Mouse (Mus musculus): ENCODE measurements around the gene Gm13287. TPM values are rescaled to one million over a fixed set of nuclear protein-coding genes. Genes with fewer than 3 reads are reported as not detected.
"Not testable (repeated sequence)": the region's sequence is repeated elsewhere in the genome, so short reads cannot be mapped to it uniquely, and the experiment has no call there.

Gm13287 gene
- polyA plus RNA-seq, 1 experiment from 2014 or later = not detected

GRCm38 (mm10) chr4:88761776-88762175, 41.3 kb upstream of the Gm13287 start:
- not testable (repeated sequence) for DNase-seq (ENCODE audit: low spot score); H3K27me3 ChIP-seq (ENCODE audit: control insufficient read depth, insufficient read depth, low read length); H3K9ac ChIP-seq (replicated peaks; ENCODE audit: low read length); H3K27ac ChIP-seq (replicated peaks; ENCODE audit: low read depth, low read length); ATAC-seq (replicated peaks; ENCODE audit: insufficient number of reproducible peaks, low FRiP score, low TSS enrichment, low read depth); H3K36me3 ChIP-seq (replicated peaks; ENCODE audit: control insufficient read depth, insufficient read depth, low read depth, low read length); H3K4me3 ChIP-seq (ENCODE audit: low read depth, low read length); H3K4me1 ChIP-seq (ENCODE audit: control insufficient read depth, insufficient read depth, low read length); H3K4me2 ChIP-seq (ENCODE audit: low read depth, low read length); H3K9me3 ChIP-seq (replicated peaks; ENCODE audit: control insufficient read depth, low read length)
- 74% methylated on average over 6 of the region's 8 CpGs for whole genome bisulfite sequencing

GRCm38 (mm10) chr4:88762341-88762740, 40.7 kb upstream of the Gm13287 start:
- not testable (repeated sequence) for H3K4me1 ChIP-seq (ENCODE audit: control insufficient read depth, insufficient read depth, low read length); H3K4me3 ChIP-seq (ENCODE audit: low read depth, low read length); H3K27me3 ChIP-seq (ENCODE audit: control insufficient read depth, insufficient read depth, low read length); H3K36me3 ChIP-seq (replicated peaks; ENCODE audit: control insufficient read depth, insufficient read depth, low read depth, low read length); DNase-seq (ENCODE audit: low spot score); H3K9ac ChIP-seq (replicated peaks; ENCODE audit: low read length); H3K4me2 ChIP-seq (ENCODE audit: low read depth, low read length); H3K9me3 ChIP-seq (replicated peaks; ENCODE audit: control insufficient read depth, low read length); H3K27ac ChIP-seq (replicated peaks; ENCODE audit: low read depth, low read length); ATAC-seq (replicated peaks; ENCODE audit: insufficient number of reproducible peaks, low FRiP score, low TSS enrichment, low read depth)
- WGBS = 60% methylated on average over 7 of the region's 9 CpGs

- not testable (repeated sequence) for H3K9me3 ChIP-seq (replicated peaks; ENCODE audit: control insufficient read depth, low read length); H3K36me3 ChIP-seq (replicated peaks; ENCODE audit: control insufficient read depth, insufficient read depth, low read depth, low read length); H3K9ac ChIP-seq (replicated peaks; ENCODE audit: low read length); H3K27me3 ChIP-seq (ENCODE audit: control insufficient read depth, insufficient read depth, low read length); ATAC-seq (replicated peaks; ENCODE audit: insufficient number of reproducible peaks, low FRiP score, low TSS enrichment, low read depth); H3K27ac ChIP-seq (replicated peaks; ENCODE audit: low read depth, low read length); H3K4me1 ChIP-seq (ENCODE audit: control insufficient read depth, insufficient read depth, low read length)
- DNase-seq (ENCODE audit: low spot score) = peak; percentile 71
- Histone ChIP-seq H3K4me2 (ENCODE audit: low read depth, low read length) (peak overlapping the region; percentile 38), H3K4me3 (ENCODE audit: low read depth, low read length) (peak overlapping the region; percentile 25)
- 4% methylated on average over 26 of the region's 42 CpGs for WGBS
Measured at GRCm38 (mm10) chr4:88763384-88764018, 39.6 kb upstream of the Gm13287 start.

GRCm38 (mm10) chr4:88773534-88773933, 29.5 kb upstream of the Gm13287 start, which contains the start of gene Gm13290:
Gm13290 (plus strand) TSS chr4:88773834.
- not testable (repeated sequence) for H3K27ac ChIP-seq (replicated peaks; ENCODE audit: low read depth, low read length); H3K9ac ChIP-seq (replicated peaks; ENCODE audit: low read length); H3K4me3 ChIP-seq (ENCODE audit: low read depth, low read length); H3K36me3 ChIP-seq (replicated peaks; ENCODE audit: control insufficient read depth, insufficient read depth, low read depth, low read length); DNase-seq (ENCODE audit: low spot score); ATAC-seq (replicated peaks; ENCODE audit: insufficient number of reproducible peaks, low FRiP score, low TSS enrichment, low read depth); H3K4me1 ChIP-seq (ENCODE audit: control insufficient read depth, insufficient read depth, low read length); H3K4me2 ChIP-seq (ENCODE audit: low read depth, low read length); H3K9me3 ChIP-seq (replicated peaks; ENCODE audit: control insufficient read depth, low read length); H3K27me3 ChIP-seq (ENCODE audit: control insufficient read depth, insufficient read depth, low read length)
- no CpG with 5 or more reads among the region's 32 CpGs for WGBS

- not testable (repeated sequence) for DNase-seq (ENCODE audit: low spot score); H3K9ac ChIP-seq (replicated peaks; ENCODE audit: low read length); H3K4me3 ChIP-seq (ENCODE audit: low read depth, low read length); H3K9me3 ChIP-seq (replicated peaks; ENCODE audit: control insufficient read depth, low read length); H3K27me3 ChIP-seq (ENCODE audit: control insufficient read depth, insufficient read depth, low read length); H3K4me1 ChIP-seq (ENCODE audit: control insufficient read depth, insufficient read depth, low read length); ATAC-seq (replicated peaks; ENCODE audit: insufficient number of reproducible peaks, low FRiP score, low TSS enrichment, low read depth); H3K36me3 ChIP-seq (replicated peaks; ENCODE audit: control insufficient read depth, insufficient read depth, low read depth, low read length); H3K27ac ChIP-seq (replicated peaks; ENCODE audit: low read depth, low read length); H3K4me2 ChIP-seq (ENCODE audit: low read depth, low read length)
- no CpG with 5 or more reads among the region's 29 CpGs for WGBS
Measured at GRCm38 (mm10) chr4:88776622-88777021, 26.4 kb upstream of the Gm13287 start, which contains the start of gene Gm13289. Gm13289 (plus strand) TSS chr4:88776922.

GRCm38 (mm10) chr4:88779550-88779949, 23.5 kb upstream of the Gm13287 start, which contains the start of gene Gm13272:
Gm13272 (plus strand) TSS chr4:88779850.
- not testable (repeated sequence) for ATAC-seq (replicated peaks; ENCODE audit: insufficient number of reproducible peaks, low FRiP score, low TSS enrichment, low read depth); H3K36me3 ChIP-seq (replicated peaks; ENCODE audit: control insufficient read depth, insufficient read depth, low read depth, low read length); H3K27me3 ChIP-seq (ENCODE audit: control insufficient read depth, insufficient read depth, low read length); H3K9me3 ChIP-seq (replicated peaks; ENCODE audit: control insufficient read depth, low read length); H3K27ac ChIP-seq (replicated peaks; ENCODE audit: low read depth, low read length); H3K4me1 ChIP-seq (ENCODE audit: control insufficient read depth, insufficient read depth, low read length); H3K4me3 ChIP-seq (ENCODE audit: low read depth, low read length); H3K4me2 ChIP-seq (ENCODE audit: low read depth, low read length); H3K9ac ChIP-seq (replicated peaks; ENCODE audit: low read length); DNase-seq (ENCODE audit: low spot score)
- WGBS = no CpG with 5 or more reads among the region's 29 CpGs

GRCm38 (mm10) chr4:88780320-88780719, 22.7 kb upstream of the Gm13287 start:
- not testable (repeated sequence) for H3K36me3 ChIP-seq (replicated peaks; ENCODE audit: control insufficient read depth, insufficient read depth, low read depth, low read length); H3K9ac ChIP-seq (replicated peaks; ENCODE audit: low read length); H3K4me1 ChIP-seq (ENCODE audit: control insufficient read depth, insufficient read depth, low read length); H3K27ac ChIP-seq (replicated peaks; ENCODE audit: low read depth, low read length); ATAC-seq (replicated peaks; ENCODE audit: insufficient number of reproducible peaks, low FRiP score, low TSS enrichment, low read depth); H3K4me2 ChIP-seq (ENCODE audit: low read depth, low read length); DNase-seq (ENCODE audit: low spot score); H3K9me3 ChIP-seq (replicated peaks; ENCODE audit: control insufficient read depth, low read length); H3K4me3 ChIP-seq (ENCODE audit: low read depth, low read length); H3K27me3 ChIP-seq (ENCODE audit: control insufficient read depth, insufficient read depth, low read length)
- WGBS = 42% methylated on average over 15 of the region's 18 CpGs

GRCm38 (mm10) chr4:88781831-88782230, 21.2 kb upstream of the Gm13287 start, which contains the start of gene Ifnz:
Ifnz (plus strand) TSS chr4:88782131.
- not testable (repeated sequence) for H3K27me3 ChIP-seq (ENCODE audit: control insufficient read depth, insufficient read depth, low read length); H3K36me3 ChIP-seq (replicated peaks; ENCODE audit: control insufficient read depth, insufficient read depth, low read depth, low read length); H3K4me2 ChIP-seq (ENCODE audit: low read depth, low read length); ATAC-seq (replicated peaks; ENCODE audit: insufficient number of reproducible peaks, low FRiP score, low TSS enrichment, low read depth); H3K4me1 ChIP-seq (ENCODE audit: control insufficient read depth, insufficient read depth, low read length); H3K27ac ChIP-seq (replicated peaks; ENCODE audit: low read depth, low read length); H3K4me3 ChIP-seq (ENCODE audit: low read depth, low read length); H3K9me3 ChIP-seq (replicated peaks; ENCODE audit: control insufficient read depth, low read length); H3K9ac ChIP-seq (replicated peaks; ENCODE audit: low read length); DNase-seq (ENCODE audit: low spot score)
- WGBS = 11% methylated on average over 3 of the region's 7 CpGs

Data from embryonic facial prominence, embryonic 11.5 days (tissue).